Mouse (Mus musculus) cerebellum, adult 8-10 months (tissue): ENCODE measurements at regions not wholly inside any gene's neighbourhood (a gene's known extent, or its start where the extent isn't known, plus 50 kb on each side); places are given as distances from the start of the nearest gene placed in this dataset.

ENCODE experiments used
- DNase-seq: peaks from one replicate; pipeline ENCODE4 v3.0.0; 2022

GRCm38 (mm10) chr11:84701319-84702175, 117.8 kb downstream of the Mrm1 start:
- no peak for DNase-seq

- DNase-seq, result no peak
These were observed 121.8 kb downstream of the Mrm1 start for GRCm38 (mm10) chr11:84697521-84697920.

- DNase-seq, result no peak
These were observed 126.7 kb downstream of the Mrm1 start for GRCm38 (mm10) chr11:84692638-84693037.

DNA sequence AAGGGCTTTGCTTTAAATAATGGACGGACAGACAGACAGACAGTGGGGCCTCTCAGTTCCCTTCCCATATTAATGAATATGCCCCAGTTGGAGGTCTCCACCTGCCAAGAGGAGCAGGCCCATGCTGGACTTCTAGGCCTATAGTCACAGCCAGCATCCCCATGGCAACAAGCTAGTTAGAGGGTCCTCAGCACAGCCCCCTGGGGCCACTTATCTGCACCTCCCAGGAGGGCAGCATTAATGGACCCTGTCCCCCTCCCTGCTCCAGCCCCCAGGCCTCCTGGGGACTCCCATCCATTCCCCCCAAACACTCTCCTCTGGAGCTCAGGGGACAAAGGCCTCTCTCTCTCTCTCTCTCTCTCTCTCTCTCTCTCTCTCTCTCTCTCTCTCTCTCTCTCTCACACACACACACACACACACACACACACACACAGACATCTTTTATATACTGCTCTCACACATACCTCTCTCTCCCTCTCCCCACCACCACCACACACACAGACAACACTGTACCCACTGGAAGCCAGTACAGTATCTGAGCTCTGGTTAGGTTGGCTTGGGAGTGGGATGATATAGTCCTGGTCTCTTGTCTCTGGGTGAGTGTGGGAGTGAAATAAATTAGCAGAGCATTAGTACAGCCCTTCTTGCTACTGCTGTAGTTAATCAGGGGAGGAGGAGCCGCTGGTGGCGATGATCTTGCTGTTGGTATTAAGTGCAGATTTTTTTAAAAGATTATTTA, 127.7 kb downstream of the Mrm1 start:
- DNase-seq, result no peak

DNA sequence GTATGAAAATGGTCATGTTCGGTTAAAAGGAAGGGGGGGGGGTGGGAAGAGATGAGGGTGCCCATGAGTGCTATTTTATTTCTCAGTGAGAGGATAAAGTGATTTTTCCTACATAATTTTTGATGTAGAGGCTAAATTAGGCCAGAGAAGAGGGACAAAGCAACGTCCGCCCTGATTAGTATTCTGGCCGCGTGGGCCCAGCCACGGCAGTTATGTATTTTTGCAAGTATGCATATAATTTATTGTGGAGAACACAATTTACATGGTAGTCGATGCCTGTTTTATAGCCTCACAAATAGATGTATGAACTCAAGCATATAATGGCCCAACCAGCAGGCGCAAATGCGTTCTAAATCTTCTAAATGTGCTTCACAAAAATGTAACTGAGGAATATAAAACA, 132.8 kb downstream of the Mrm1 start:
- DNase-seq, result no peak

DNA sequence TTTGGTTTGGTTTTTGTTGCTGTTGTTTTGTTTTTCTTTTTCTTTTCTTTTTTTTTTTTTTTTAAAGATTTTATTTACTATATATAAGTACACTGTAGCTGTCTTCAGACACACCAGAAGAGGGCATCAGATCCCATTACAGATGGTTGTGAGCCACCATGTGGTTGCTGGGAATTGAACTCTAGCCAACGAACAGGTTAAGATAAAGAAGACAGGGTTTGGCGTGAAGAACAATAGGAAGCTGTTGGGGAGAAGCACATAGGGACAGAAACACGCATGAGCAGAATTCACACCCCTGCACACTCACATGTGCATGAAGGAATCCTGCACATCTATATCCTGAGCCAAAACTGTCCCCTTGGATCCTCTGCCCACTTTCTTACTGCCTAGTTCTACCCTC, 135.0 kb downstream of the Mrm1 start:
- DNase-seq, result no peak

DNA sequence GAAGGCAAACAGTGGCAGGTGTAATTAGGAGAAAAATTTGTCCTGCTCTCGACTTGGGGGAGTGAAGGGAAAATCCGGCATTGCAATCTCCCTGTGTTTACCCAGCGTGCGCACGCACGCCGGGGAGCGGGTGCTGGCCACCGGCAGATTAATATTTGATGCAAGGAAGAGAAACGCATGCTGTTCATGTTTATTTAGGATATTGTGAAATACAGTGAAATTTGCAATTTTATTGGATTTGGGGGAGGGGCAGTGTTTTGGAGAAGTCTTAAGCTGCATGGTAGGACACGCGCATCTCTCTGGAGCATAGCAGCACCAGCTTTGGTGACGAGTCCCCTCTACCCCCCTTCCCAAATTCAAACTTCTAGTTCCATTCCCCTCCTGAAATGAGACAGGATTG, 136.4 kb downstream of the Mrm1 start:
- no peak for DNase-seq

DNA sequence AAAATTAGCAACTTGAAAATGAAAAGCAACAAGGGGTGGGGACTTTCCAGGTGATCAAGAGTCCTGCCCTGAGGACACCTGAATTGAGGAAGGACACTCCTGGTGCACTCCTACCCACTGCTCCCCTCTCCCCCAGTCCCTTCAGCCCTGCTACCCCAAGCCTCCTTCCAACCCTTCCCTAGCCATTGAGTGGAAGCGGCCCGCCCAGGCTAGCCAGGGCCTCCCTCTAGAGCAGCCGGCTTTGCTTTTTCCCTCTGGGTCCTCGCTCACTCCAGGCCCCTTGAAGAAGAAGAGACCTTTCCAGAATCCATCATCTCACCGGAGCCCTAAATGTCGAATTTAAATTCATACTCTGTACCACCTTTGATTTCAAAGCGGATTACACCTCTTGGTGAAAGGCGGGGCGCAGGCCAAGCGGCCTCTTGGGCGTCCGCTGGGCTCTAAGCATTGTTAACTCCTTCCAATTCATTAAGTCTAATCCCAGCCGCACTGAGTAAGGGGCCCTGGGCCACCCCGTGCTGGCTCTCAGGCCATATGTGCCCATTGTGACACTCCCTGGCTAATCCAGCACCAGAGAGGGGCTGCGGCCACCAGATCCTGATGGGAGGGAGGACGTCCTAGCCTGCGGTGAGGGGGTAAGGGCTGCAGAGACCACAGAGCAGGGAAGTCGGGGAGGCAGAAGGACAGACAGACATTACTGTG, 142.8 kb downstream of the Mrm1 start:
- DNase-seq, result no peak

DNA sequence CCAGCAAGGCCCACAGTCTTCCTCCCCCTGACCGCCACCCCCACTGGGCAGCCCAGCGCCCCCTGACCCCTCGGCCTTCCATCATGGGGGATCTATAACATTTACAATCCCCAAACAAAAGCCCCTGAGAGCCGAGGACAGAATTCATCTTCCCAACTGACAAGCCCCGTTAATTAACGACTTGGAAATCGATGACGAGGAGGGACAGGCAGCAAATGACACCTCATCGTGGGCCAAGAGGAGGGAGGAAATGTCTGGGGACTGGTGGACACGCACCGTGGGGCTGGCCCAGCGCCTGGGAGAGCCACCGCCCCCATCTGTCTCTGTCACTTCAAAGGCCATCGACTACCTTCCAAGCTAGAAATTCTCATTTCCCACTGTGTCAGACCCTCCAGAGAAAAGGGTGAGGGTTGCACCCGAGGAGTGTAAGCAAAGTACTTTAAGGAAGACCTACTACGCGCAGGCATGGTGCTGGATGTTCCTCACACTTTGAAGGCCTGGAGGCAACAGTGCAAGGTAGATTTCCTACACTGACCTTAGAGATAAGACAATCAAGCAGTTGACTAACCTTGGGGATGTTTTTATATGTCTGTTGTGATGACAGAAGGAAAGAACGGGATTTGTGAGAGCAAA, 146.4 kb downstream of the Mrm1 start:
- DNase-seq, result no peak

DNA sequence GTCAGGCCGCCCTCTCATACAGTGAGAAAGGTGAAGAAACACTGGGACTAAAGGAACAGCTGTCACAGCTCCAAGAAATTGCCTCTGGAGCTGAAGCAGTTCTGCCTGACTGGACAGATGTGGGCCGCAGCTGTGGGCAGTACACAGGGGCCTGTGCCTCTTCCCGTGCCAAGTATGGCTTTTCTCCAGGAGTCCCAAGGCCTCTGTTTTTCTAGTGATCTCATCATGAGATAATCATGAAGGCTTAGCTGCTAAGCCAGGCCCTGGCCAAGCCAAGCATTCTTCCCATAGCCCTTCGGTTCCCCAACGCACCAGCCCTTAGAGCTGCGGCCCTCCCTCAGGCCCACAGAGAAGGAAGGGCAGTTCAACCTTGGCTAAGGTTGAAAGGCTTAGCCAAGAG, 146.2 kb upstream of the Lhx1 start:
- no peak for DNase-seq

GRCm38 (mm10) chr11:84667711-84668110, 142.4 kb upstream of the Lhx1 start:
- DNase-seq, result no peak

DNA sequence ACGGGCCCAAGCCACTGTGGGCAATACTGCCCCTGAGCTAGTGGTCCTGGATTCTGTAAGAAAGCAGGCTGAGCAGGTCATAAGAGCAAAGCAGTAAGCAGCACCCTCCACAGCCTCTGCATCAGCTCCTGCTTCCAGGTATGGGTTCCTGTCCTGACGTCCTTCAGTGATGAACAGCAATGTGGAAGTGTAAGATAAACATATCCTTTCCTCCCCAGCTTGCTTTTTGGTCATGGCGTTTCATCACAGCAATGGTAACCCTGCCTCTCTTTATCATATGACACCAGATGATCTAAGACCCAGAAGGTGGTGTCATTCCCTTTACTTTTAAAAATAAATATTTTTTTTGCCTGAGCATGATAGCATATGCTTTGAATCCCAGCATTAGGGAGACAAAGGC, 138.9 kb upstream of the Lhx1 start:
- DNase-seq, result no peak

DNA sequence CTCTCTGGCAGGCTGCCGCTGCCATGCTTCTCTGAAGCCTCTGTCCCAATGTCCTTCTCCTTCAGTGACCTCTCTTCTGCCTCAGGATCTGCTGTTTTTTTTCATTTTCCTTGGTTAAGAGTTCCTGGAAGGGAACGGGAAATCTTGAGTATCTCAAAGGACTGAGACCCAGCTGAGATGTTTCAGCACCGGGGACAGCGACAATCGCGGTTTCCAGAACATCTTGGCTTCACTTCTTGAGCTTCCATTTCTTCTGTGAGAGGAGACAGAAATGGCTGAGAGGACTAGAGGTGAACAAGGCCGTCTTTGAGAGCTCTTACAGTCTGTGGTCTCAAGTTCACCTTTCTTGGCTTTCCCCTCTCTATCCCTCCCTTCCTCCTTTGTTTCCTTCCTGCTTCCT, 136.6 kb upstream of the Lhx1 start:
- no peak for DNase-seq

DNA sequence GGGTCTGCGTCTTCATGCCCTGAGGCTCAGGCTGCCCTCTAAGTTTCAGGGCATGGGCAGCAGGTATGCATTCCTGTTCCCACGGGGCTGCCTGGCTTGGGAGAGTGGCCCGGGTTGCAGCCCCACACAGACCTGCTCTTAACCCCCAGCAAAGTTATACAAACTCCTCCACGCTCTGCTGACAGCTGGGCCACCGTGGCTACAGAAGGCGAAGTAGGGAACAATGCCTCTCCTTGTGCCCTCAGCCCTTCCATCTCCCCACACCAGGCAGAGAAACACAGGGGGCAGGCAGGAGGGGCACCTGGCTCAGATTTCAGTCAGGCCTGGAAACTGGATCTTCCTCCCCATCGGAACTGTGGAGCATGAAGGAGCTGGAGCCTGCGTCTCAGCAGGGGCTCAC, 135.5 kb upstream of the Lhx1 start:
- DNase-seq, result no peak

GRCm38 (mm10) chr11:84659370-84659937, 134.1 kb upstream of the Lhx1 start:
- no peak for DNase-seq

- no peak for DNase-seq
These were observed 128.1 kb upstream of the Lhx1 start for GRCm38 (mm10) chr11:84653481-84653880.

DNA sequence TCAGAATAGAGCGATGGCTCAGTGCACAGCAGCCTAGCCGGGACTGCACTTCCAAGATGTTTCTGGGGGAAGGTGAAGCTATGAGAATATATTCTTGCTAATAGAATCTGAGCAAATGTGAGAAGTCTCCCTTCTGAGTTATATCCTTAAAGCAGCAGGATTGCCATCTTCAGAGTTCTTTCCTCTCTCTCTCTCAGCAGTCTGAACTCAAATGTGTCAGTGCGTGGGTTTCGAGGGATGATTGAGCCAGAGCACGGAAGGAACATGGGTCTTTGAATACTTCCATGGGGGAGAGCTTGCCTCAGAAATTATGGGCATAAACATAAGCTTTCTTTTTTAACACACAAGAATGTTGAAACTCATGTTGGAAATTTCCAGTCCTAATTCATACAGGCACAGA, 123.6 kb upstream of the Lhx1 start:
- no peak for DNase-seq

- DNase-seq, result no peak
These were observed 121.8 kb upstream of the Lhx1 start for GRCm38 (mm10) chr11:84647104-84647503.

DNA sequence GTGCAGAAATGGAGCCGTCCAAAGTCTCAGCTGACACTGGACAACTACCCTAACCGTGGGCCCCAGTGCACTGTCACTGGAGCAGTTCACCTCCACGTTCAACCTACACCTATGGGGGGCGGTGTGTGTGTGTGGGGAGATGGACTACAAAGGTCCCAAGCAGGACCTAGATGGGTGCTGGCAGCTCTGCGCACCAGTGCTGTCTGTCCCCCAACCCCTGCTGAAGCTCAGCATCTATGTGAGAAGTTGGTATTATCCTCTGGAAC, 117.7 kb upstream of the Lhx1 start:
- DNase-seq, result no peak

DNA sequence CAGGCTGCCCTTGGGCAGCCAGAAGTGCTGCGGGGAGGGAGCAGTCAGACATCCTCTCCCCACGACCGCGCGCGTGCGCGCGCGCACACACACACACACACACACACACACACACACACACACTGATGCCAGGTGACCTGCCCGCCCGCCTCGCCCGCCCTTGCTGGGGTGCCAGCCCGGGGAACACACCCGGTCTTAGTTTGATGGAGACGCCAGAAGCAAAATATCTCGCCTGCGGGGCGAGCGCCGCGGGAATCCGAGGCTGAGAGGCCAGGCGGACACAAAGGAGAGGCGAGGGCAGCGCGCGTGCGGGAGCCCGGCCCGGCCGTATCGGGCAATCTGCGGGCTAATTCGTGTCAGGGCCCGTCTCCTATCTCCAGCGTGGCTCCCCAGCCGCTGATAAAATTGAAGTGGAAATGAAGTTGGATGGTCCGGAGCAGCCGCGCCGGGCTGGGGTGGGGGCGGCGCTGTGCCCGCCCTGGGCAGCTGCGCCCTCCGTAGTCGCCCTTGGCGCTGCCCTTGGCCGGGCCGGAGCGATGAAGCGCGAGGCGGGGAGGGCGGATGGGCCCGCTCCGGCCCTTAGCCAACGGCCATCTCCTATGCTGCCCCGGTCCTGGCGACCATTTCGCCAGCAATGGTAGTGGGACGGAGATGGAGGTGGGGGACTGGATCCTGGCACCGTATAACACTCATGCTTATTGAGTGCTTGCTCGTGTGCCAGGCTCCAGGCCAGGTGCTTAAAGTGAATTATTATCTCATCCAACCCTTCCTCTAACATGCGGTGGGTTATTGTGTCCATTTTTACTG, 117.2 kb upstream of the Lhx1 start:
- DNase-seq, result peak; percentile 64

GRCm38 (mm10) chr11:84641601-84642000, 116.3 kb upstream of the Lhx1 start:
- DNase-seq, result no peak

GRCm38 (mm10) chr11:84638353-84638752, 113.0 kb upstream of the Lhx1 start:
- no peak for DNase-seq
